Mouse (Mus musculus): ENCODE measurements around the gene D16Ertd472e. TPM values are rescaled to one million over a fixed set of nuclear protein-coding genes. Genes with fewer than 3 reads are reported as not detected.

D16Ertd472e gene
- total RNA-seq (2023) = 80.3 TPM

DNA sequence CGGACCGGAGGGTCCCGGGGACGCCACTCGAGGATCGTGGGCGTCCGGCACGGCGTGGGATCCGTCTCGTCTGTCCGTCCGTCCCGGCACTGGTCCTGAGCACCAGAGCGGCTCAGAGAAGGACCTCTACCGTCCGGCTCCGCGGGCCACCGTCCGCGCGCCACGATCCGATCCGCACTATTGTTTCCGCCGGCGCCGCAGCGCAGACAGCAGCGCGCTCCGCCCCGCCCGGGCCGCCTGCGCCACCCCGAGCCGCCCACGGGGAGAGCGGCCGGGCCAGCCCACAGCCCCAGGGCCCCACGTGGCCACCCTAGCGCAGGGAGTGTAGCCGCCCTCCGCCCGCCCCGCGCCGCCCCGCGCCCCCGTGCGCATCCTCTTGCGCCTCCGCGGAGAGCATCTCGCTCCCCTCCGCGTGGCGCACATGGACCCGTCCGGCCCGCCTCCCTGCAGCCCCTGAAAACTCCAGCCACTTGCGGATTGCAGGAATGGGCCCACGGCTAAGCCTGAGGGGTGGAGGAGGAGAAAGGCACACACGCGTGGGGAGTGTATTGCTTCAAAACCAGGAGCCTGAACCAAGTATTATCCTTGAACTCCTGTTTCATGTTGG is at the start of gene D16Ertd472e:
Gene D16Ertd472e (minus strand): TSS at position 231 of the 607 bp plus-strand sequence.

Other genes starting within 250 kb of the D16Ertd472e start
- gene Btg3, start 199.5 kb downstream of the D16Ertd472e start, total RNA-seq (2023) = 53.2 TPM

Data from CD4-positive naive resting alpha-beta T cell, adult 76 days (primary cell).